In the genomic region with DNA sequence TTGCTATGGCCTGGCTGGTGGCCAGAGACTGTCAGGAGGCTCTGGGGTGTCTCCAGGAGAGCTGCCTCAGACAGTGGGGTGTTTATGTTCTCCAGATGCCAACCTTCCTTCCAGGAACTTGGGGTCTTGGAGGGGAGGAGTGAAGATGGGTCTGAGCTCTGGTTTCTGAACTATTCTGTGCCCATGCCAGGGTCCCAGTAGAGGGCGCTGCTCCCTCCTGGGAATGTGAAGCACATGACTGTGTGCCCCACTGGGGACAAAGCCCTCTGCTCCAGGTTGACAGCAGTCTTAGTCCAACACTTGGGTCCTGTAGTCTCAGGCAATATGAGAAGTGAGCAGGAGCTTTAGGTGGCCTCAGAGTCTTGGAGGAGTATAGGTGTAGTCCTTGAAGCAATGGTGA, we compare ENCODE assay signal across 8 mouse cellular contexts. TPM values are rescaled to one million over a fixed set of nuclear protein-coding genes. Genes with fewer than 3 reads are reported as not detected.
DNase-seq lines count a peak whose midpoint lies in the region; ATAC-seq and TF ChIP-seq lines count a peak whose summit lies in the region.

No protein-coding gene starts in this region.

- peak; percentile 55; the same call in 1 of the 2 replicates for TF ChIP-seq CTCF in kidney, postnatal 0 days (IDR thresholded peaks at IDR 0.05; ENCODE audit: low read depth)

- H3K4me3 ChIP-seq in kidney, postnatal 0 days (replicated peaks; ENCODE audit: low read depth, low read length) = no peak overlapping the region
- no peak overlapping the region for H3K4me3 ChIP-seq in hindbrain, embryonic 16.5 days (ENCODE audit: low read length)

- WGBS in kidney, postnatal 0 days = 10% methylated on average over 1 of the region's 1 CpGs
- 7% methylated on average over 1 of the region's 1 CpGs for WGBS in hindbrain, embryonic 16.5 days

- no peaks in the 10 kb centered on the region for H3K36me3 ChIP-seq in kidney, postnatal 0 days (ENCODE audit: insufficient read depth, low read length)
- H3K36me3 ChIP-seq in hindbrain, embryonic 16.5 days (ENCODE audit: control insufficient read depth, insufficient read depth, low read length) = no peaks in the 10 kb centered on the region

- H3K9ac ChIP-seq in kidney, postnatal 0 days (ENCODE audit: low read depth, low read length) = no peak overlapping the region
- H3K9ac ChIP-seq in hindbrain, embryonic 16.5 days (ENCODE audit: low read depth, low read length) = no peak overlapping the region

- no peak overlapping the region for H3K4me2 ChIP-seq in kidney, postnatal 0 days (ENCODE audit: low read length)
- H3K4me2 ChIP-seq in hindbrain, embryonic 16.5 days (ENCODE audit: low read length) = no peak overlapping the region

- no peaks in the 10 kb centered on the region for H3K27me3 ChIP-seq in kidney, postnatal 0 days (ENCODE audit: insufficient read depth, low read length)
- no peaks in the 10 kb centered on the region for H3K27me3 ChIP-seq in hindbrain, embryonic 16.5 days (replicated peaks; ENCODE audit: control insufficient read depth, insufficient read depth, low read length)

- no peaks in the 10 kb centered on the region for H3K9me3 ChIP-seq in kidney, postnatal 0 days (replicated peaks; ENCODE audit: low read length)
- H3K9me3 ChIP-seq in hindbrain, embryonic 16.5 days (ENCODE audit: control insufficient read depth, low read length) = no peaks in the 10 kb centered on the region

- ATAC-seq in kidney, postnatal 0 days (replicated peaks; ENCODE audit: low FRiP score, low read depth) = no peak
- ATAC-seq in hindbrain, embryonic 16.5 days = no peak

- no peak overlapping the region for H3K27ac ChIP-seq in kidney, postnatal 0 days
- no peak overlapping the region for H3K27ac ChIP-seq in hindbrain, embryonic 16.5 days (ENCODE audit: low read depth, low read length)

- DNase-seq in cerebellum, postnatal 25 days = peak; percentile 34 to 53
- no peak for DNase-seq in cerebellum, adult 8-10 months
- peak; percentile 48 for DNase-seq in right cerebral cortex, postnatal 14 days
- DNase-seq in right cerebral cortex, postnatal 25 days = no peak
- peak; percentile 16 for DNase-seq in kidney, postnatal 0 days (ENCODE audit: low spot score)
- DNase-seq in thymus, postnatal 4 days = peak; percentile 77
- no peak for DNase-seq in frontal cortex, postnatal 25 days (ENCODE audit: low spot score in 2 of 2)

- no peaks in the 10 kb centered on the region for H3K4me1 ChIP-seq in kidney, postnatal 0 days (replicated peaks; ENCODE audit: insufficient read depth, low read length)
- no peaks in the 10 kb centered on the region for H3K4me1 ChIP-seq in hindbrain, embryonic 16.5 days (ENCODE audit: control insufficient read depth, insufficient read depth, low read depth, low read length)

RNA-seq across cellular contexts. Expression of gene Slc2a6, which starts 11.5 kb away (rescaled TPM):
- polyA plus RNA-seq in kidney, postnatal 0 days (2015; fragmentation: Nextera tagmentation; extraction: Ambion mirVana) = 0.49 and 0.51 TPM in 2 replicates
- polyA plus RNA-seq in hindbrain, embryonic 16.5 days (2015; fragmentation: Nextera tagmentation; extraction: Ambion mirVana) = 18.0 and 21.6 TPM in 2 replicates

RNA-seq across cellular contexts. Expression of gene Cacfd1, which starts 29.6 kb away (rescaled TPM):
- polyA plus RNA-seq in kidney, postnatal 0 days (2015; fragmentation: Nextera tagmentation; extraction: Ambion mirVana) = 41.5 and 47.2 TPM in 2 replicates
- polyA plus RNA-seq in hindbrain, embryonic 16.5 days (2015; fragmentation: Nextera tagmentation; extraction: Ambion mirVana) = 103 TPM in 2 replicates

RNA-seq across cellular contexts. Expression of gene Mymk, which starts 32.7 kb away (rescaled TPM):
- polyA plus RNA-seq in kidney, postnatal 0 days (2015; fragmentation: Nextera tagmentation; extraction: Ambion mirVana) = 0.11 TPM in 1 of 2 replicates, not detected in the other
- 0.21 and 3.5 TPM in 2 replicates for polyA plus RNA-seq in hindbrain, embryonic 16.5 days (2015; fragmentation: Nextera tagmentation; extraction: Ambion mirVana)

RNA-seq across cellular contexts. Expression of gene Adamtsl2, which starts 39.9 kb away (rescaled TPM):
- 0.80 and 0.83 TPM in 2 replicates for polyA plus RNA-seq in kidney, postnatal 0 days (2015; fragmentation: Nextera tagmentation; extraction: Ambion mirVana)
- polyA plus RNA-seq in hindbrain, embryonic 16.5 days (2015; fragmentation: Nextera tagmentation; extraction: Ambion mirVana) = 9.6 and 11.8 TPM in 2 replicates

Comparison
In these comparisons a context has a peak if more than half of its experiments do, and no peak if none do; other contexts are left out.
1. DNase-seq: peak in cerebellum, postnatal 25 days (2 of 2), right cerebral cortex, postnatal 14 days (single experiment), kidney, postnatal 0 days (single experiment) and thymus, postnatal 4 days (single experiment); none in cerebellum, adult 8-10 months (single experiment), right cerebral cortex, postnatal 25 days (single experiment) and frontal cortex, postnatal 25 days (0 of 2).
2. RNA of gene Slc2a6, which starts 11.5 kb away (polyA plus RNA-seq): 18.0 to 21.6 TPM in hindbrain, embryonic 16.5 days; 0.49 to 0.51 TPM in kidney, postnatal 0 days; every median in the first group is over 10 times any median in the second.